Mouse (Mus musculus): ENCODE measurements at regions not wholly inside any gene's neighbourhood (a gene's known extent, or its start where the extent isn't known, plus 50 kb on each side); places are given as distances from the start of the nearest gene placed in this dataset.
A peak's percentile ranks its signal among the peaks of the same experiment; 100 is the strongest.

GRCm38 (mm10) chr4:71165802-71166201 lies 592.0 kb downstream of the Gm11232 start:
- no peak overlapping the region for H3K4me2 ChIP-seq
- no peaks in the 10 kb centered on the region for H3K27me3 ChIP-seq
- no peak overlapping the region for H3K4me3 ChIP-seq
- H3K36me3 ChIP-seq, result no peaks in the 10 kb centered on the region
- H3K27ac ChIP-seq (replicated peaks), result no peak overlapping the region
- H3K4me1 ChIP-seq (replicated peaks), result no peaks in the 10 kb centered on the region
- no peak for ATAC-seq (ENCODE audit: low FRiP score, low read depth)
- no peak overlapping the region for H3K9ac ChIP-seq
- no peaks in the 10 kb centered on the region for H3K9me3 ChIP-seq

GRCm38 (mm10) chr4:71131670-71132317 lies 597.0 kb upstream of the Megf9 start:
- no peak overlapping the region for H3K27ac ChIP-seq (replicated peaks)
- ATAC-seq (ENCODE audit: low FRiP score, low read depth), result no peak
- H3K4me3 ChIP-seq, result no peak overlapping the region
- H3K9me3 ChIP-seq, result no peaks in the 10 kb centered on the region
- WGBS, result 22% methylated on average over 1 of the region's 1 CpGs
- H3K36me3 ChIP-seq, result no peaks in the 10 kb centered on the region
- no peak overlapping the region for H3K9ac ChIP-seq
- H3K4me2 ChIP-seq, result no peak overlapping the region
- H3K4me1 ChIP-seq (replicated peaks), result 0 out of 2 replicates have a peak, but pooled peaks cover 3% of the 10 kb centered on the region
- H3K27me3 ChIP-seq, result no peaks in the 10 kb centered on the region

- H3K4me3 ChIP-seq, result no peak overlapping the region
- H3K27ac ChIP-seq (replicated peaks), result no peak overlapping the region
- H3K9ac ChIP-seq, result no peak overlapping the region
- 0 out of 2 replicates have a peak, but pooled peaks cover 3% of the 10 kb centered on the region for H3K4me1 ChIP-seq (replicated peaks)
- no peaks in the 10 kb centered on the region for H3K9me3 ChIP-seq
- ATAC-seq (ENCODE audit: low FRiP score, low read depth), result peak; percentile 80
- no peaks in the 10 kb centered on the region for H3K27me3 ChIP-seq
- no peak overlapping the region for H3K4me2 ChIP-seq
- no peaks in the 10 kb centered on the region for H3K36me3 ChIP-seq
- WGBS, result 30% methylated on average over 7 of the region's 7 CpGs
These were observed 596.3 kb upstream of the Megf9 start for GRCm38 (mm10) chr4:71130946-71131669.

- H3K9ac ChIP-seq, result no peak overlapping the region
- no peaks in the 10 kb centered on the region for H3K9me3 ChIP-seq
- ATAC-seq (ENCODE audit: low FRiP score, low read depth), result no peak
- H3K4me3 ChIP-seq, result no peak overlapping the region
- WGBS, result 61% methylated on average over 1 of the region's 1 CpGs
- 0 out of 2 replicates have a peak, but pooled peaks cover 3% of the 10 kb centered on the region for H3K4me1 ChIP-seq (replicated peaks)
- no peaks in the 10 kb centered on the region for H3K27me3 ChIP-seq
- no peak overlapping the region for H3K4me2 ChIP-seq
- H3K27ac ChIP-seq (replicated peaks), result no peak overlapping the region
- H3K36me3 ChIP-seq, result no peaks in the 10 kb centered on the region
These were observed 594.5 kb upstream of the Megf9 start for GRCm38 (mm10) chr4:71129306-71129705.

Measured in hindbrain, embryonic 15.5 days (tissue).